Mouse (Mus musculus): Measurements from ENCODE around the gene Ramp2. TPM values are rescaled to one million over a fixed set of nuclear protein-coding genes. Genes with fewer than 3 reads are reported as not detected.

The Ramp2 gene
- 0.08 TPM in 1 of 2 replicates, not detected in the other for polyA plus RNA-seq (2012)

- no peak for TF ChIP-seq GATA1 (IDR thresholded peaks at IDR 0.05; ENCODE audit: low read length)
Measured at GRCm38 (mm10) chr11:101245855-101246701, at the start of gene Ramp2. Gene Ramp2, plus strand, starts transcription at chr11:101246028.

GRCm38 (mm10) chr11:101196175-101196574 lies 49.7 kb upstream of the Ramp2 start:
- TF ChIP-seq GATA1 (IDR thresholded peaks at IDR 0.05; ENCODE audit: low read length): no peak

GRCm38 (mm10) chr11:101199555-101199954 lies 46.3 kb upstream of the Ramp2 start:
- no peak for TF ChIP-seq GATA1 (IDR thresholded peaks at IDR 0.05; ENCODE audit: low read length)

- TF ChIP-seq GATA1 (IDR thresholded peaks at IDR 0.05; ENCODE audit: low read length): no peak
Measured at GRCm38 (mm10) chr11:101200986-101201385, 44.8 kb upstream of the Ramp2 start.

GRCm38 (mm10) chr11:101211970-101212369 lies 33.9 kb upstream of the Ramp2 start:
- no peak for TF ChIP-seq GATA1 (IDR thresholded peaks at IDR 0.05; ENCODE audit: low read length)

- TF ChIP-seq GATA1 (IDR thresholded peaks at IDR 0.05; ENCODE audit: low read length): no peak
Measured at GRCm38 (mm10) chr11:101216936-101217335, 28.9 kb upstream of the Ramp2 start.

GRCm38 (mm10) chr11:101218436-101219055 lies 27.3 kb upstream of the Ramp2 start:
- TF ChIP-seq GATA1 (IDR thresholded peaks at IDR 0.05; ENCODE audit: low read length): no peak

- TF ChIP-seq GATA1 (IDR thresholded peaks at IDR 0.05; ENCODE audit: low read length): no peak
Measured at GRCm38 (mm10) chr11:101220853-101221252, 25.0 kb upstream of the Ramp2 start.

- TF ChIP-seq GATA1 (IDR thresholded peaks at IDR 0.05; ENCODE audit: low read length): no peak
Measured at GRCm38 (mm10) chr11:101221306-101221986, 24.4 kb upstream of the Ramp2 start.

- no peak for TF ChIP-seq GATA1 (IDR thresholded peaks at IDR 0.05; ENCODE audit: low read length)
Measured at GRCm38 (mm10) chr11:101224337-101224736, 21.5 kb upstream of the Ramp2 start.

GRCm38 (mm10) chr11:101225331-101226064 lies 20.3 kb upstream of the Ramp2 start:
- no peak for TF ChIP-seq GATA1 (IDR thresholded peaks at IDR 0.05; ENCODE audit: low read length)

GRCm38 (mm10) chr11:101226065-101226701 lies 19.6 kb upstream of the Ramp2 start, which contains the start of gene Ezh1:
Gene Ezh1, minus strand, starts transcription at chr11:101226463.
- TF ChIP-seq GATA1 (IDR thresholded peaks at IDR 0.05; ENCODE audit: low read length): no peak

GRCm38 (mm10) chr11:101229361-101229900 lies 16.4 kb upstream of the Ramp2 start:
- no peak for TF ChIP-seq GATA1 (IDR thresholded peaks at IDR 0.05; ENCODE audit: low read length)

- no peak for TF ChIP-seq GATA1 (IDR thresholded peaks at IDR 0.05; ENCODE audit: low read length)
Measured at GRCm38 (mm10) chr11:101230061-101230511, 15.7 kb upstream of the Ramp2 start.

- TF ChIP-seq GATA1 (IDR thresholded peaks at IDR 0.05; ENCODE audit: low read length): no peak
Measured at GRCm38 (mm10) chr11:101230526-101230925, 15.3 kb upstream of the Ramp2 start.
